Mouse (Mus musculus): ENCODE results near the gene B3gnt8. TPM values are rescaled to one million over a fixed set of nuclear protein-coding genes. Genes with fewer than 3 reads are reported as not detected.

The B3gnt8 gene
- total and polyA plus RNA-seq, 3 experiments, result 0.46 to 1.6 TPM; not detected in 1

- Histone ChIP-seq H3K36me3 (ENCODE audit: control insufficient read depth in 1 of 2, insufficient read depth in 2 of 2, low read length in 2 of 2) (no peaks in the 10 kb centered on the region), H3K27ac (ENCODE audit: control insufficient read depth, low read depth, low read length) (no peak overlapping the region), H3K4me1 (ENCODE audit: control insufficient read depth in 1 of 2, insufficient read depth in 2 of 2, low read length in 2 of 2) (no peaks in the 10 kb centered on the region), H3K27me3 (ENCODE audit: control insufficient read depth in 1 of 2, insufficient read depth in 2 of 2, low read length in 2 of 2) (no peaks in the 10 kb centered on the region), H3K79me2 (ENCODE audit: control insufficient read depth, insufficient read depth, low read length, poor library complexity) (no peaks in the 10 kb centered on the region), H3K9me3 (replicated peaks; ENCODE audit: insufficient read depth, low read length) (no peaks in the 10 kb centered on the region), H3K4me3 (ENCODE audit: control insufficient read depth in 1 of 2, insufficient read depth in 1 of 2, low read depth in 2 of 2, low read length in 2 of 2) (no peak overlapping the region), H3K9ac (ENCODE audit: control insufficient read depth, low read depth, low read length, poor library complexity, severe bottlenecking) (no peak overlapping the region)
- TF ChIP-seq SMC3 (IDR thresholded peaks at IDR 0.05; ENCODE audit: low read depth, low read length) (no peak), UBTF (IDR thresholded peaks at IDR 0.05; ENCODE audit: borderline replicate concordance, insufficient read depth, low read depth, low read length) (no peak), CHD2 (IDR thresholded peaks at IDR 0.05; ENCODE audit: low read length) (no peak), GABPA (IDR thresholded peaks at IDR 0.05; ENCODE audit: low read depth, low read length) (no peak), BHLHE40 (IDR thresholded peaks at IDR 0.05; ENCODE audit: borderline replicate concordance, low read depth, low read length) (no peak), MAFK (IDR thresholded peaks at IDR 0.05; ENCODE audit: borderline replicate concordance, low read depth, low read length) (no peak), RCOR1 (IDR thresholded peaks at IDR 0.05; ENCODE audit: low read depth, low read length) (no peak)
- DNase-seq (ENCODE audit: low read depth, low spot score), result no peak
These were observed 10.6 kb downstream of the B3gnt8 start for GRCm38 (mm10) chr7:25637099-25637498.

DNA sequence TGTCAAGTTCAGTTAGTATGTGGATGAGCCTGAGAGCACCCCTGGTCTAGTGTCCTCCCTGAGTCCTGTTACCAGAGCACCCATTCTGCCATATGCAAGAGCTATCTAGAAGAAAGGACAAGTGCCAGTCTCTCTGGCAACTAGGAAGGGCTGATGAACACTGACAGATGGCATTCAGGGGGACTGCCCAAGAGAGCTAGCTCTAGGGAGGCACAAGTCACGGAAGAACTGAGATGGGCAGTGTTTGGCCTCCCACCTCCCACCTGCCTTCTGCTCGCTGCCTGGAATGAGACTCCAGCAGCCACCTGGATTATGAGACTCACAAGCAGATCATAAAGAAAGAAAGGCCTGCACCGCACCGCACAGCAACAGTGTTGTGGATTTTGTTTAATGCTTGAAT is 13.3 kb downstream of the B3gnt8 start:
- no peak for DNase-seq (ENCODE audit: low read depth, low spot score)
- Histone ChIP-seq H3K27ac (ENCODE audit: control insufficient read depth, low read depth, low read length) (no peak overlapping the region), H3K4me3 (ENCODE audit: control insufficient read depth in 1 of 2, insufficient read depth in 1 of 2, low read depth in 2 of 2, low read length in 2 of 2) (no peak overlapping the region), H3K79me2 (ENCODE audit: control insufficient read depth, insufficient read depth, low read length, poor library complexity) (no peaks in the 10 kb centered on the region), H3K36me3 (ENCODE audit: control insufficient read depth in 1 of 2, insufficient read depth in 2 of 2, low read length in 2 of 2) (no peaks in the 10 kb centered on the region), H3K27me3 (ENCODE audit: control insufficient read depth in 1 of 2, insufficient read depth in 2 of 2, low read length in 2 of 2) (no peaks in the 10 kb centered on the region), H3K4me1 (ENCODE audit: control insufficient read depth in 1 of 2, insufficient read depth in 2 of 2, low read length in 2 of 2) (no peaks in the 10 kb centered on the region; a peak in 1 of 4 replicates), H3K9ac (ENCODE audit: control insufficient read depth, low read depth, low read length, poor library complexity, severe bottlenecking) (no peak overlapping the region), H3K9me3 (replicated peaks; ENCODE audit: insufficient read depth, low read length) (no peaks in the 10 kb centered on the region)
- TF ChIP-seq USF1 (IDR thresholded peaks at IDR 0.05; ENCODE audit: low read depth, low read length), result no peak
- TF ChIP-seq POLR2AphosphoS2 (IDR thresholded peaks at IDR 0.05; ENCODE audit: low read length), result no peak
- TF ChIP-seq E2F4 (IDR thresholded peaks at IDR 0.05; ENCODE audit: borderline replicate concordance, low read depth, low read length), result no peak
- no peak for TF ChIP-seq RCOR1 (IDR thresholded peaks at IDR 0.05; ENCODE audit: low read depth, low read length)
- no peak for TF ChIP-seq POLR2A (IDR thresholded peaks at IDR 0.05; ENCODE audit: control insufficient read depth in 1 of 2, insufficient read depth in 1 of 2, low read depth in 1 of 2, low read length in 2 of 2, poor library complexity in 1 of 2)
- TF ChIP-seq CTCF (IDR thresholded peaks at IDR 0.05 in 2 of 3, conservative IDR thresholded peaks at IDR 0.05 in 1 of 3; ENCODE audit: control insufficient read depth in 1 of 3, insufficient read depth in 1 of 3, low read depth in 2 of 3, low read length in 3 of 3, poor library complexity in 1 of 3, severe bottlenecking in 1 of 3), result no peak
- TF ChIP-seq MXI1 (IDR thresholded peaks at IDR 0.05; ENCODE audit: low read depth, low read length), result no peak

GRCm38 (mm10) chr7:25644136-25644535 is 17.7 kb downstream of the B3gnt8 start:
- H3K9me3 ChIP-seq (replicated peaks; ENCODE audit: insufficient read depth, low read length), result no peaks in the 10 kb centered on the region
- no peak overlapping the region for H3K9ac ChIP-seq (ENCODE audit: control insufficient read depth, low read depth, low read length, poor library complexity, severe bottlenecking)
- TF ChIP-seq MAX (IDR thresholded peaks at IDR 0.05; ENCODE audit: low read length), result no peak
- TF ChIP-seq MXI1 (IDR thresholded peaks at IDR 0.05; ENCODE audit: low read depth, low read length), result no peak
- TF ChIP-seq BHLHE40 (IDR thresholded peaks at IDR 0.05; ENCODE audit: borderline replicate concordance, low read depth, low read length), result no peak
- no peak for TF ChIP-seq SIN3A (IDR thresholded peaks at IDR 0.05; ENCODE audit: low read length)
- no peak for TF ChIP-seq ZC3H11A (IDR thresholded peaks at IDR 0.05; ENCODE audit: low read depth, low read length)
- no peak for TF ChIP-seq ZNF384 (IDR thresholded peaks at IDR 0.05; ENCODE audit: low read depth, low read length)
- TF ChIP-seq USF2 (IDR thresholded peaks at IDR 0.05; ENCODE audit: borderline replicate concordance in 1 of 2, insufficient read depth in 1 of 2, low read depth in 1 of 2, low read length in 2 of 2), result no peak
- no peak for TF ChIP-seq ZMIZ1 (IDR thresholded peaks at IDR 0.05; ENCODE audit: low read depth, low read length)
- no peak overlapping the region for H3K27ac ChIP-seq (ENCODE audit: control insufficient read depth, low read depth, low read length)
- H3K4me3 ChIP-seq (ENCODE audit: control insufficient read depth in 1 of 2, insufficient read depth in 1 of 2, low read depth in 2 of 2, low read length in 2 of 2), result no peak overlapping the region
- H3K27me3 ChIP-seq (ENCODE audit: control insufficient read depth in 1 of 2, insufficient read depth in 2 of 2, low read length in 2 of 2), result no peaks in the 10 kb centered on the region
- no peaks in the 10 kb centered on the region for H3K79me2 ChIP-seq (ENCODE audit: control insufficient read depth, insufficient read depth, low read length, poor library complexity)
- no peaks in the 10 kb centered on the region; a peak in 1 of 4 replicates for H3K4me1 ChIP-seq (ENCODE audit: control insufficient read depth in 1 of 2, insufficient read depth in 2 of 2, low read length in 2 of 2)
- DNase-seq (ENCODE audit: low read depth, low spot score), result no peak
- H3K36me3 ChIP-seq (ENCODE audit: control insufficient read depth in 1 of 2, insufficient read depth in 2 of 2, low read length in 2 of 2), result no peaks in the 10 kb centered on the region
